Mouse (Mus musculus): ENCODE measurements around the gene Wrap73.

The Wrap73 gene

GRCm38 (mm10) chr4:154140213-154141008, 1.8 kb upstream of the Wrap73 start:
- no peak for DNase-seq (ENCODE audit: low spot score)

- peak; percentile 21 for DNase-seq (ENCODE audit: low spot score)
These were observed 934 bp upstream of the Wrap73 start for GRCm38 (mm10) chr4:154141009-154141867.

GRCm38 (mm10) chr4:154144712-154145111, 2.5 kb downstream of the Wrap73 start:
- no peak for DNase-seq (ENCODE audit: low spot score)

- no peak for DNase-seq (ENCODE audit: low spot score)
These were observed 4.2 kb downstream of the Wrap73 start for GRCm38 (mm10) chr4:154146342-154146741.

DNA sequence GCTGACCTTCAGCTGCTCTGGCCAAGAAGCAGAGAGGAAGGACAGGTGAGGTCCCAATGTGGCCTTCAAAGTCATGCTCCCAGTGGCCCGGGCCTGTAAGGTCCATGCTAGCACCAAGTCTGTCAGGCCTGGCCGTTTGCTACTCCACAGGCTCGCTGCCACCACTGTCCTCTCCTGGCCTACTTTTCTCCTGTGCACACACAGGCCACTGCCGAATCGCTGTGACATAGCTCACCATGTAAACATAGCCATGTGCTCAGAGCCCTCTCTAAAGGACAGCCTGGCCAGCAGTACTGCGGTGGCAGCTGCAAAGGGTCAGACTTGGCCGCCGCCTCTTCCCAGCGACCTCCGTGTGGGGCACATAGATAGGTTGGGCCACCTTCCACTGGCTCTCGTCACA, 11.9 kb downstream of the Wrap73 start:
- DNase-seq (ENCODE audit: low spot score), result no peak

GRCm38 (mm10) chr4:154156050-154156449, 13.9 kb downstream of the Wrap73 start:
- no peak for DNase-seq (ENCODE audit: low spot score)

- DNase-seq (ENCODE audit: low spot score), result no peak
These were observed 15.9 kb downstream of the Wrap73 start for GRCm38 (mm10) chr4:154157970-154158662.

GRCm38 (mm10) chr4:154159002-154159401, 16.8 kb downstream of the Wrap73 start:
- DNase-seq (ENCODE audit: low spot score), result peak; percentile 94

DNA sequence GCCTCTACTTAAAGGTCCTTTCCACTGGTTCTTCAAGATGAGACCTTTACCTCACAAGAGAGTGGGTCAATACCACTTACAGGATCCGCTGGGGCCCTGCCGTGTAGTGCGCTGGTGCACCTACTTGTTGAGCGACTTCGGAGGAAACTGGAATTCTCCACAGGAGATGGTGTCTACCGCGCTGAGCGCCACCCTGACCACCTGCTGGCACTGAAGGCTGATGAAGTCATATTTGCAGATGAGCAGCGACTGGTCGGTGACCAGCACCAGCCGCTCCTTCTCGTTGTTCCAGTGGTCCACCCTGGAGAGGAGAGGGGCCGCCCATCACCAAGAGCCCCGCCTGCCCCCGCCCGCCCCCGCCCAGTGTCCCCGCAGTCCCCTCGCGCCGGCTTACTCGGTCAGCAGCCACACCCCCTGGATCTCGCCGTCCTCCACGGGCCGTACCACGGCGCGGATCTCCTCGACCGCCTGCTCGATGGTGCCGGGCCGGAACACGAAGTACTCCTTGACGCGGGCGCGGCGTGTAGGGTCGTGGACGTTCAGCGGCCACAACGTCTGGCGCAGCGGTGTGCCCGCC, 17.9 kb downstream of the Wrap73 start:
- peak; percentile 17 for DNase-seq (ENCODE audit: low spot score)

- peak; percentile 96 for DNase-seq (ENCODE audit: low spot score)
These were observed 18.6 kb downstream of the Wrap73 start, which contains the start of gene Tprgl for GRCm38 (mm10) chr4:154160538-154161390. Tprgl (minus strand) TSS chr4:154160666.

GRCm38 (mm10) chr4:154163296-154163695, 21.1 kb downstream of the Wrap73 start:
- DNase-seq (ENCODE audit: low spot score), result peak; percentile 83

- DNase-seq (ENCODE audit: low spot score), result peak; percentile 80
These were observed 24.9 kb downstream of the Wrap73 start for GRCm38 (mm10) chr4:154167053-154167452.

DNA sequence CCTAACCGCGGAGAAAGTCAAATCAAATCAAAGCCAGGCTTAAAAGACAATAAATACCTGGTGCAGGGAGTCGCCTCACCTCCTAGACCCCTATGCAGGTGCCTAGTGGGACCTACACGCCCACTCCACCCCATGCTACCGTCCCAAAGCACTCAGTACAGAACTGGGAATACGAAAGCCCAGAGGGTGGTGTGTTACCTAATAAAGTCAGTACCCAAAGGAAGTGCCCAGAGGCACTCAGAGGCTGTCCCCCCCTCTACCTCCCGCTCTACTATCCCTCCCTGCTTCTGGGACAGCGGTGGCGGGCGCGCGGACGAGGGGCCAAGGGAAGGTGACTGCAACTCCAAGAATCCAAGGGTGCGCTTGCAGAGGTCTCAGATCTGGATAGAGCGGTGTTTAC, 27.8 kb downstream of the Wrap73 start:
- no peak for DNase-seq (ENCODE audit: low spot score)

DNA sequence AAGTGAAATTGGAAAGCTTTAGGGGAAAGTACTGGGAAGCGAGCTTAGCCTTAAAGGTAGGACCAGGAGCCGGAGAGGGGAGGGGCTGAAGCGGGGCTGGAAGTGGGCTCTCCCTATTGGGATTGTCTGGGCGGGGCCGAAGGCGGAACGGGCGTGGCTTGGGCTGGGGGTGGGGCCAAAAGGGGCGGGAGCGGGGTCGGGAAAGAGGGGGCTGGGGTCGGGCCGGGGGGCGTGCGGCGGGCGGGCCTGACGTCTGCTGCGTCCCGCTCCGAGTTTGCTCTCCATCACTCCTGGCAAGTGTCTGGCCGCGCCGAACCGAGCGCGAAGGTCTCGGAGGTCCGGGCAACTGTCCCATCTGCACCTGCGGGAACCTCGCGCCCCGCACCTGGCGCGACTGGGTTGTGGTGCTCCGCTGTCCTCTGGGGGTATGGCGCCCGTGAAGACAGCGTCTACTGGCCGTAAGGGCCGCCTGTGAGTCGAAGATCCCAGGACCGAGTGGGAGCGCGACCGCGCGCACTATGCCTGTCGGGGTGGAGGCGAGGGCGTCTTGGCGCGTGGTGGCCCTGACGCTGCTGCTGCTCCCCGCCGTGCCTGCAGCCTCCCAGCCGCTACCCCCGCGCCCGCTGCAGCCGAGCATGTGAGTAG, 28.5 kb downstream of the Wrap73 start, which contains the start of gene Megf6:
Megf6 (plus strand) TSS at position 225 of the 645 bp plus-strand sequence.
- peak; percentile 85 for DNase-seq (ENCODE audit: low spot score)

- peak; percentile 57 for DNase-seq (ENCODE audit: low spot score)
These were observed 29.2 kb downstream of the Wrap73 start for GRCm38 (mm10) chr4:154171151-154171930.

- no peak for DNase-seq (ENCODE audit: low spot score)
These were observed 29.9 kb downstream of the Wrap73 start for GRCm38 (mm10) chr4:154171931-154172604.

- DNase-seq (ENCODE audit: low spot score), result peak; percentile 69
These were observed 35.1 kb downstream of the Wrap73 start for GRCm38 (mm10) chr4:154177257-154177656.

- no peak for DNase-seq (ENCODE audit: low spot score)
These were observed 38.8 kb downstream of the Wrap73 start for GRCm38 (mm10) chr4:154181001-154181400.

GRCm38 (mm10) chr4:154183566-154183965, 41.4 kb downstream of the Wrap73 start:
- no peak for DNase-seq (ENCODE audit: low spot score)

Data from embryo, embryonic 10 days (tissue).